Mouse (Mus musculus) mammary gland, adult 2 months (tissue): ENCODE results near the gene Recql. TPM values are rescaled to one million over a fixed set of nuclear protein-coding genes. Genes with fewer than 3 reads are reported as not detected.

Experiments
- polyA plus RNA-seq: library from polyadenylated mRNA; depleted of rRNA; stranded (reverse); fragments of >200 nt; gene quantifications from 2 replicates; pipeline ENCODE4 v1.2.3, GENCODE M21; 2012; ENCODE audit warnings: low replicate concordance; rRNA removed

Gene Recql
- polyA plus RNA-seq, result 4.1 and 7.9 TPM in 2 replicates

DNA sequence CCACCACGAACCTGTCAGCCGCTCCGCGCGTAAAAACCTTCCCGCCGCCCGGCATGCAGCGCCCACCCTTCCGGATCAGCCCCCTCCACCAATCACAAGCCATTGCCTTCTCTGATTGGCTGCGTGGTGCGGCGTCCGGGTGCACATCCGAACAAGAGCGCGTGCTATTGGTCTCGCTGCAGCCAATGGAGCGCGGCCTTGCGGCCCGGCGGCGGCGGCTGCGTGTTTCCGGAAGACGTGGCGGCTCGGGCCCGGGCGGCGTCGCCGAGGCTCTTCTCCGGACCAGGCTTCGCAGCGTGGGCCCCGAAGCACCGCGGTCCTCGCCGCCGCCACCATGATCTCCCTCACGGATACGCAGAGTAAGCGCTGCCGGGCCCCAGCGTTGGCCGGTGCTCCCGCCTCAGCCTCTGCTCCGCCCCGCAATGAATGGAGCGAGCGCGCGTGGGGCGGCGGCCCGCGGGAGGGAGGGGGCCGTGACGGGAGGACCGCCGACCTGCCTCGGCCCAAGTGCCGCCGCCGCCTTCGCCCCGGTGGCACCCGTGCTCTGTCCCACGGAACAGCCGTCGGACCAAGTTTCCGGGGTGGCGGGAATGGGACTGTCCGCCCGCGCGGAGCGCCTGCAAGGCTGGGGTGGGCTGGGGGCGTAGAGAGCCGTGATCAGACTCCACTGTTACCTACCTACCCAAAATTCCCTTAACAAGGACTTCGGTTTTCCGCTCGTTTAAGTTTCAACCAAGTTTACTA lies at the start of gene Recql, which contains the start of gene Golt1b:
Gene Recql (minus strand): TSS at position 77 of the 744 bp plus-strand sequence.
Gene Golt1b (plus strand): TSS at position 211 of the 744 bp plus-strand sequence.

GRCm38 (mm10) chr6:142412906-142413491 lies 26.1 kb upstream of the Recql start, which contains the start of gene Spx:
Spx (plus strand) TSS chr6:142413441.

DNA sequence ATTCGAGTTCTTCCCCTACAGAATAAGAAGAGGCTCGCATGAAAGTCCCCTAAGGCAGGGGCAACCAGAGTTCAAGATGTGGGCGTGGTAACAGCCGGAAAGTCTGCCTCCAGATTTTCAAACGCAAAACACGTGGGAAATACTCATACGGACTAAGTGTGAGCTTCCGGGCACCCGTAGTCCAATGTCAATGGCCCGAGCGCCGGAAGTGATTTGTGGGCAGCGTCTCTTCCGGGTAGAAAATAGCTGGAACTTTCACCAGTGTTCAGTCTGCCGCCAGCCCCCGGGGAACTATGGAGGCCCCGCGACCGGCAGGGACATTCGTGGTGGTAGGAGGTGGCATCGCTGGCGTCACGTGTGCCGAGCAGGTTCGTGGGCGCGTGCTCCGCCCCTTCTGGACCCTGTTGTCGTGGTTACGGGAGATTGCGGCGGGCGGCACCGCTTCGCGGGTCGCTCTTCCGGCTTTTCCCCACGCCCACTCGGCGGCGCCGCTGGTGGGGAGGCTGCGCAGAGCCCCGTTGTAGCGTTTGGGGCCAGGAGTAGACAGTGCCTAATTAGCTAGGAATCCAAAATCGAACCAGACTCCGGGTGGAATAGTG lies 41.3 kb downstream of the Recql start, which contains the start of gene Pyroxd1:
Gene Pyroxd1 (plus strand): TSS at position 215 of the 599 bp plus-strand sequence.

GRCm38 (mm10) chr6:142322881-142323280 lies 64.0 kb downstream of the Recql start, which contains the start of gene Slco1a5:
Slco1a5 (minus strand) TSS chr6:142322981.

Other genes starting within 250 kb of the Recql start
- gene Slco1a6, start 178.6 kb downstream of the Recql start, polyA plus RNA-seq, result not detected in 2 replicates
- gene Iapp, start 88.7 kb downstream of the Recql start, polyA plus RNA-seq, result not detected in 2 replicates
- 0.18 and 0.52 TPM in 2 replicates for gene Slco1a5, start 64.1 kb downstream of the Recql start, polyA plus RNA-seq
- gene Pyroxd1, start 41.4 kb downstream of the Recql start, polyA plus RNA-seq, result 3.9 and 5.0 TPM in 2 replicates
- gene Golt1b, start 134 bp upstream of the Recql start, polyA plus RNA-seq, result 3.2 and 9.8 TPM in 2 replicates
- gene Spx, start 26.4 kb upstream of the Recql start, polyA plus RNA-seq, result 0.41 and 0.66 TPM in 2 replicates
- 7.7 and 11.4 TPM in 2 replicates for gene Gys2, start 86.0 kb upstream of the Recql start, polyA plus RNA-seq
- 45.7 and 188 TPM in 2 replicates for gene Ldhb, start 120.9 kb upstream of the Recql start, polyA plus RNA-seq
- gene Kcnj8, start 184.5 kb upstream of the Recql start, polyA plus RNA-seq, result 16.7 and 22.0 TPM in 2 replicates